Mouse (Mus musculus): ENCODE data around the gene Herc3. TPM values are rescaled to one million over a fixed set of nuclear protein-coding genes. Genes with fewer than 3 reads are reported as not detected.

Herc3 gene
- total and polyA plus RNA-seq, 3 experiments = 27.4 to 54.3 (median 27.6) TPM

- TF ChIP-seq CTCF (IDR thresholded peaks at IDR 0.05) (no peak), POLR2A (IDR thresholded peaks at IDR 0.05; ENCODE audit: insufficient read depth, low read depth, low read length) (no peak), EP300 (IDR thresholded peaks at IDR 0.05; ENCODE audit: insufficient read depth, low read depth, low read length) (no peak)
- Histone ChIP-seq H3K4me3 (no peak overlapping the region), H3K4me1 (ENCODE audit: control insufficient read depth, insufficient read depth, low read length) (peaks cover 7% of the 10 kb centered on the region), H3K9ac (ENCODE audit: low read depth, low read length) (no peak overlapping the region), H3K27ac (no peak overlapping the region), H3K36me3 (ENCODE audit: control insufficient read depth, insufficient read depth, low read length) (no peaks in the 10 kb centered on the region), H3K79me2 (replicated peaks; ENCODE audit: control insufficient read depth, insufficient read depth, low read length) (no peaks in the 10 kb centered on the region), H3K27me3 (ENCODE audit: control insufficient read depth, insufficient read depth, low read length) (no peaks in the 10 kb centered on the region)
- 86% methylated on average over 4 of the region's 4 CpGs for WGBS
- DNase-seq = no peak
- intact Hi-C loops (cut with DNase I) = no loop called here
These were observed 102.9 kb downstream of the Herc3 start for GRCm38 (mm10) chr6:58934144-58934543.

- Histone ChIP-seq H3K4me1 (ENCODE audit: control insufficient read depth, insufficient read depth, low read length) (no peaks in the 10 kb centered on the region), H3K27ac (no peak overlapping the region), H3K9ac (ENCODE audit: low read depth, low read length) (no peak overlapping the region), H3K4me3 (no peak overlapping the region), H3K36me3 (ENCODE audit: control insufficient read depth, insufficient read depth, low read length) (no peaks in the 10 kb centered on the region), H3K27me3 (ENCODE audit: control insufficient read depth, insufficient read depth, low read length) (no peaks in the 10 kb centered on the region), H3K79me2 (replicated peaks; ENCODE audit: control insufficient read depth, insufficient read depth, low read length) (no peaks in the 10 kb centered on the region)
- no peak for DNase-seq
- intact Hi-C loops (cut with DNase I) = loop anchor here (5.0 kb wide), 1 partner anchor 45 kb away; no protein-coding TSS in a partner anchor
- TF ChIP-seq CTCF (IDR thresholded peaks at IDR 0.05) (no peak), EP300 (IDR thresholded peaks at IDR 0.05; ENCODE audit: insufficient read depth, low read depth, low read length) (no peak), POLR2A (IDR thresholded peaks at IDR 0.05; ENCODE audit: insufficient read depth, low read depth, low read length) (no peak)
These were observed 106.5 kb downstream of the Herc3 start for GRCm38 (mm10) chr6:58937726-58938125.

GRCm38 (mm10) chr6:58942276-58942675, 111.0 kb downstream of the Herc3 start:
- DNase-seq = no peak
- Histone ChIP-seq H3K4me1 (ENCODE audit: control insufficient read depth, insufficient read depth, low read length) (no peaks in the 10 kb centered on the region), H3K36me3 (ENCODE audit: control insufficient read depth, insufficient read depth, low read length) (peaks cover 3% of the 10 kb centered on the region), H3K27me3 (ENCODE audit: control insufficient read depth, insufficient read depth, low read length) (no peaks in the 10 kb centered on the region), H3K27ac (no peak overlapping the region), H3K4me3 (no peak overlapping the region), H3K9ac (ENCODE audit: low read depth, low read length) (no peak overlapping the region), H3K79me2 (replicated peaks; ENCODE audit: control insufficient read depth, insufficient read depth, low read length) (no peaks in the 10 kb centered on the region)
- no peak for TF ChIP-seq POLR2A (IDR thresholded peaks at IDR 0.05; ENCODE audit: insufficient read depth, low read depth, low read length)
- WGBS = 96% methylated on average over 2 of the region's 2 CpGs
- intact Hi-C loops (cut with DNase I) = no loop called here

GRCm38 (mm10) chr6:58943958-58944357, 112.7 kb downstream of the Herc3 start:
- TF ChIP-seq POLR2A (IDR thresholded peaks at IDR 0.05; ENCODE audit: insufficient read depth, low read depth, low read length) (no peak), EP300 (IDR thresholded peaks at IDR 0.05; ENCODE audit: insufficient read depth, low read depth, low read length) (no peak), CTCF (IDR thresholded peaks at IDR 0.05) (no peak)
- intact Hi-C loops (cut with DNase I) = no loop called here
- no peaks in the 10 kb centered on the region for H3K79me2 ChIP-seq (replicated peaks; ENCODE audit: control insufficient read depth, insufficient read depth, low read length)
- no peak overlapping the region for H3K9ac ChIP-seq (ENCODE audit: low read depth, low read length)
- H3K27ac ChIP-seq = no peak overlapping the region
- H3K4me1 ChIP-seq (ENCODE audit: control insufficient read depth, insufficient read depth, low read length) = no peaks in the 10 kb centered on the region
- no peak overlapping the region for H3K4me3 ChIP-seq
- no peak for DNase-seq
- 66% methylated on average over 3 of the region's 3 CpGs for WGBS
- peaks cover 3% of the 10 kb centered on the region for H3K36me3 ChIP-seq (ENCODE audit: control insufficient read depth, insufficient read depth, low read length)
- no peaks in the 10 kb centered on the region for H3K27me3 ChIP-seq (ENCODE audit: control insufficient read depth, insufficient read depth, low read length)

GRCm38 (mm10) chr6:58946246-58946645, 115.0 kb downstream of the Herc3 start:
- no peak overlapping the region for H3K27ac ChIP-seq
- WGBS = 62% methylated on average over 2 of the region's 2 CpGs
- H3K27me3 ChIP-seq (ENCODE audit: control insufficient read depth, insufficient read depth, low read length) = no peaks in the 10 kb centered on the region
- no peaks in the 10 kb centered on the region for H3K79me2 ChIP-seq (replicated peaks; ENCODE audit: control insufficient read depth, insufficient read depth, low read length)
- no peaks in the 10 kb centered on the region for H3K4me1 ChIP-seq (ENCODE audit: control insufficient read depth, insufficient read depth, low read length)
- no peak for TF ChIP-seq POLR2A (IDR thresholded peaks at IDR 0.05; ENCODE audit: insufficient read depth, low read depth, low read length)
- H3K9ac ChIP-seq (ENCODE audit: low read depth, low read length) = no peak overlapping the region
- intact Hi-C loops (cut with DNase I) = no loop called here
- DNase-seq = no peak
- H3K4me3 ChIP-seq = no peak overlapping the region
- H3K36me3 ChIP-seq (ENCODE audit: control insufficient read depth, insufficient read depth, low read length) = peaks cover 3% of the 10 kb centered on the region

GRCm38 (mm10) chr6:58946840-58947239, 115.6 kb downstream of the Herc3 start:
- H3K9ac ChIP-seq (ENCODE audit: low read depth, low read length) = no peak overlapping the region
- TF ChIP-seq CTCF (IDR thresholded peaks at IDR 0.05) (no peak), POLR2A (IDR thresholded peaks at IDR 0.05; ENCODE audit: insufficient read depth, low read depth, low read length) (no peak), EP300 (IDR thresholded peaks at IDR 0.05; ENCODE audit: insufficient read depth, low read depth, low read length) (no peak)
- 60% methylated on average over 4 of the region's 4 CpGs for WGBS

More at GRCm38 (mm10) chr6:58946840-58947239, 115.6 kb downstream of the Herc3 start:
- no peaks in the 10 kb centered on the region for H3K27me3 ChIP-seq (ENCODE audit: control insufficient read depth, insufficient read depth, low read length)
- DNase-seq = no peak
- H3K4me3 ChIP-seq = no peak overlapping the region
- no peak overlapping the region for H3K27ac ChIP-seq
- H3K36me3 ChIP-seq (ENCODE audit: control insufficient read depth, insufficient read depth, low read length) = peaks cover 3% of the 10 kb centered on the region
- no peaks in the 10 kb centered on the region for H3K79me2 ChIP-seq (replicated peaks; ENCODE audit: control insufficient read depth, insufficient read depth, low read length)
- intact Hi-C loops (cut with DNase I) = no loop called here
- no peaks in the 10 kb centered on the region for H3K4me1 ChIP-seq (ENCODE audit: control insufficient read depth, insufficient read depth, low read length)
